Mouse (Mus musculus) left cerebral cortex, adult 18-20 months (tissue): ENCODE measurements around the gene Cox14. TPM values are rescaled to one million over a fixed set of nuclear protein-coding genes. Genes with fewer than 3 reads are reported as not detected.

Source experiments
- DNase-seq, 2 experiments: peaks; one replicate each; pipeline ENCODE4 v3.0.0; 2021 to 2022; ENCODE audit warnings: low spot score in 2 of 2, mixed read lengths in 1 of 2
- total RNA-seq, 2 experiments: library from RNA; stranded (reverse); gene quantifications; 2 replicates each; pipeline ENCODE4 v1.2.3; 2021

Cox14 gene
- total RNA-seq, 2 experiments from 2014 or later, result 126 TPM

DNA sequence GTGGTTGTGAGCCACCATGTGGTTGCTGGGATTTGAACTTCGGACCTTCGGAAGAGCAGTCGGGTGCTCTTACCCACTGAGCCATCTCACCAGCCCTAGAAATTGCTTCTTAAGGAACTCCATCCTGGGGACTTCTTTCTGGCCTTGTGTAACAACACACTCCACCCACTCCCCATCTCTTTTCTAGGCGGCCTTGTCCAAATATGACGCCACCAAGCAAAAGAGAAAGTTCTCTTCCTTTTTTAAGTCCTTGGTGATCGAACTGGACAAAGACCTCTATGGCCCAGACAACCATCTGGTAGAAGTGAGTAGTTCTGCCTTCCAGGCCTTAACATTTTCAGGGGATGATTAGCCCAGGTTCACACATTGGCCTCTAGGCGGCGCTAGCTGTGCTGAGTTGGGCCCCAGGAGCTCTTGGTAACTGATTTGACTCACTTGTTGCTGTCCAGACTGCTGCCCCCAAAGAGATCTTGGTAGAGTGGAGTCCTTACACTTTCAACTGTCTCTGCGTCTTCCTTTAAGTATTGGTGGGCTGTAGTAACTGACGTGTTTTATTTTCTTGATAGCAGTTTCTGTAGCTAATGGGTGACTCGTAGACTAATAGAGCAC, 19.9 kb upstream of the Cox14 start, which contains the start of gene Gm17349:
Gm17349 (minus strand) TSS at position 51 of the 609 bp plus-strand sequence.
- peak; percentile 53 to 65 for DNase-seq

DNA sequence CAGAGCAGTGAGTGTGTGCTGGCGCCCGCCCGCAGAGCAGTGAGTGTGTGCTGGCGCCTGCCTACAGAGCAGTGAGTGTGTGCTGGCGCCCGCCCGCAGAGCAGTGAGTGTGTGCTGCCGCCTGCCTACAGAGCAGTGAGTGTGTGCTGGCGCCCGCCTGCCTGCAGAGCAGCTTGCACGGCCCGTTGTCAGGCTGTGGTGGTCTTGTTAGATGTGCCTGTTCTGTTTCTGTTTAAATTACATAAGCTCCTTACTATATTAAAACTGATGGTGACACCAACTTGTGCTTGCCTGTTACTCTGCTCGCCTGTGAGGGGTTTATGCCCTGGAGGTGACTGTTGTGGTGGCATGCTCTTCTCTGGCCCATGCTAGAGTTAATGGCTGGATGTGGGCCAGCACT, 17.2 kb upstream of the Cox14 start:
- DNase-seq, result no peak

DNA sequence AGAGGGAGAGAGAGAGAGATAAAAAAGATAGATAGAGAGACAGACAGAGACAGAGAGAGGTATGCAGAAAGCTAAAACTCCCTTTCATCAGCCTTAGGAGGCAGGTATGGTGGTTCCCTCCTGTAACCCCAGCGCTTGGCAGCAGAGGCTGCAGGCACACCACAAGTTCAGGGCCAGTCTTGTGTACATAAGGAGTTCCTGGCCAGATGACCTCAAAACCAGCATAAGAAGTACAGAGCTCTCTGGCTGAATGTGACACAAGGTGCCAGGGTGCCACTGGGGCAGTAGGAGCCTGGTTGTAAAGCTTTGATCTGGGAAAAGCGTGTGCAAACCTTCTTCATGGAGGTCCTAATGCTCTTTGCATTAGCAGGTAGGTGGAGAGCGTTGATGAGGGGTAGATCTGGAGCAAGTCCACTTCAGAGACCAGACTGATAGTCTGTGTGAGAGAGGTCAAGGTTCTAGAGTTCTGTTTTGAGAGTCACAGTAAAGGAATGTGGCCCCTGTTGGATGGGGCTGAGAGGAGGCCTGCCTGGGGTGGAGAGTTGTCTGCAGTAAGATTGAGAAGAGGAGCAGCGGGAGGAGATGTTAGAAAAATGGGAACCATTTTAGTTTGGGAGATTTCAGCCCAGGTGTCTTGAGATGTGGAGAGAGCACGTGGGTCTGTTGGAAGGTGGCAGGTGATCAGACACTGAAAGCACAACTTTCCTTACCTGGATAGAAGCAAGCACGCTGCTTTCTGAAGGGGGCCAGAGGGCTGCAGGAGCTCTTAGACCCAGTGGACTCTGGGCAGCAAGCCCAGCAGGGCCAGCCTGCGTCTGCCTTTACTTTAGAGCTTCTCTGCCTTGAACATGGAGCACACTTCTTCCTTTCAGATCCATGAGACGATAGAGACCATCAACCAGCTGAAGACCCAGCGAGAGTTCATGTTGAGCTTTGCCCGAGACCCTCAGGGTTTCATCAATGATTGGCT, 14.9 kb upstream of the Cox14 start:
- DNase-seq, result no peak

DNA sequence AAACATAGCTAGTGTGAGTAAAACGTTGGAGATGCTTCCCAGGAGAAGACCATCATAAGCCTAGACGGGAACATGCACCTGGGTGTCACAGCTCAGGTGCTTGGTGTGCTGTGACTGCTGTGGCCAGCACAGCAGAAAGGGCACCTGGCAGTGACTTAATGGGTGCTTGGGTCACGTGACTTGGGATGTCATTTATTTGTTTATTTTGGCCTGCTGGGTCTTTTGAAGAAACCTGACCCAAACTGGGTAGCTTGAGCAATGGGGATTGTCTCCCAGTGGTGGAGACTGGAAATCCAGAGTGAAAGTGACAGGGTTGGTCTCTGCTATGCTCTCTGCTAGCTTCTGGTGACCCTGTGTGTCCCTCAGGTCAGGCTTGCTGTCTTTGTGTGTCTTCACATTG, 13.9 kb upstream of the Cox14 start:
- no peak for DNase-seq

DNA sequence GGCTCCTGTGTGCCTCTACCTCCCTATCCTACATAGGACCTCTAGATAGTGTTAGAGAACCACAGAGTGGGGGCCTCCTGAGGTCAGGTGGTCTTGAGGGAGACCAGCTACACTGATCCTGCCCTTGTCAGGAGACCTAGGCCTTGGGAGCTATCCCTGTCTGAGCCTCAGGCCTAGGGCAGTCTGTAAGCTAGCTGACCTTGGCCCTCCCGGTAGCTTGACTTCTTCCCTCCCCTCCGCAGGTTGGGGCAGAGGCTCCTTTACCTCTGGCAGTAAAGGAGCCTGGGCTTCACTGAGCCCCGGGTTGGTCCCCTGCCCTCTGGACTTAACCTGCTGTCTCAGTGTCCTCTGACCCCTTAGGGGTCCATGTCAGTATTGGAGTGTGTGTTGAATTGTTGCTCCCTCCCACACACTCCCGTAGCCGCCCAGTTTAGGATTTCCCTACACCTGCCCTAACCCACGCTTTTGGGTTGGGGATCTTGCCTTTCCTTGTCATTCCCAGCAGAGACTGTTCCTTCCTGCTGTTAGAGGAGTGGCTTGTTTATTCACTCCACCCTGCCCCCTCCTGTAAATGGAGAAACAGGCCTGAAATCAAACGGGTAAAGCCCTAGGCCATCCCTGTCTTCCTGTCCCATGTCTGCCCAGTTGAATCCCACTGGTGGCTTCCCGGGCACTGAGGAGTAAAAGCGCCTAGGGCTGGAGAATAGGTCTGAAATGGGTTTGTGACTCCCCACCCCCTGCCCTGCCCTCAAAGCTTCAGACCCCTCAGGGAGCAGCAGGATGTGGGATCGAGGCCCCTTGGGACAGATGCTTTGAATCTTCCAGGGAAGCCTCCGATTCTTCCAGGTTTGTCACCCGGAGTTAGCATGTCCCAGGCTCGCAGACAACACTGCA, 12.5 kb upstream of the Cox14 start:
- no peak for DNase-seq

DNA sequence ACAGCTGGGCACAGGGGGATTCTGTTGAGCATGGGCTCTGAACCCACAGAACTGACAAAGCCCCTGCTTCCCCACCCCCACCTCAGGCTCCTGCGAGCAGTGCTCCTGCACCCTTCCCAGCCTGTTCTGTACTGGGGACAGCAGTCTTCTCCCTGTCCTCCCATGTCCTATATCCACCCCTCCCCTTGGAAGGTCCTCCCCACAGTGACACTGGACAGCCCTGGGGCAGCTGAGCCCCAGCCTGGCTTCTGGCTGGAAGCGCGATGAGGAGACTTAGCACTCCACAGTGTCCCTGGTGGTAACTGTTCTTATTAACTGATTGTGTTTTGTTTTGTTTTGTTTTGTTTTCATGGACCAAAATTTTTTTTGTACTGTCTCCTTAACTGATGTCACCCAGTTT, 11.8 kb upstream of the Cox14 start:
- no peak for DNase-seq

DNA sequence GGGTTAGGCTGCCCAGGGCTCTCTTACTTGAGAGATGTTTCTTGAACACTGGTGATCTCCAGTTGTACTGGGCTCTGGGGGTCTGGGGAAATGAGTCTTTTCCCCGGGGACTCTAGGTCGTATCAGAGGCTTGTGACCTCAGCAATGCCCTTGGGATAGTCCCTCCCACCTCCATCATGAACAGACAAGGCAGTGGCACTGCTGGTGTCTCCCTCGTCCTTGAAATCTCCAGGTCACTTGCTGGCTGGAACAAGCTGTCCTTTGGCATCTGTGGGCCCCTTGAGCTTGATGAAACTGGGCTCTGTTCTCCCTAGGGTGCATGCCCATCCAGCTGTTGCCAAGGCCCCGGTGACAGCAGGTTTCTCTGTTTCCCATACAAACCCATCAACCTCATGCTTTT, 11.2 kb upstream of the Cox14 start:
- DNase-seq, result no peak

DNA sequence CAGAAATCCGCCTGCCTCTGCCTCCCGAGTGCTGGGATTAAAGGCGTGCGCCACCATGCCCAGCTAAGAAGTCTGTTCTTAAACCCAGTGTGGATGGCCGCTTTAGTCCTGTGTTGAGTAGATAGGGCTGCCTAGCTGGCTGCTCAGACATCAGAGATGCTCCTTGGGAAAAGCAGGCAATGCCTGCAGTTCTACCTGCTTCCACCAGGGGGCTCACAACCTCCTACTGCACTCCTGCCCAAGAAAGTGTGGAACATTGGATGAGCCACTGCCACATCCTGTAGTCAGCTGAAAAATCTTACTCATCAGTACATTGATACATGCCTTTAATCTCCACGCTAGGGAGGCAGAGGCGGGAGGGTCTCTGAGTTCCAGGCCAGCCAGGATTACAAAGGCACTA, 10.6 kb upstream of the Cox14 start:
- peak; percentile 88 to 89 for DNase-seq

DNA sequence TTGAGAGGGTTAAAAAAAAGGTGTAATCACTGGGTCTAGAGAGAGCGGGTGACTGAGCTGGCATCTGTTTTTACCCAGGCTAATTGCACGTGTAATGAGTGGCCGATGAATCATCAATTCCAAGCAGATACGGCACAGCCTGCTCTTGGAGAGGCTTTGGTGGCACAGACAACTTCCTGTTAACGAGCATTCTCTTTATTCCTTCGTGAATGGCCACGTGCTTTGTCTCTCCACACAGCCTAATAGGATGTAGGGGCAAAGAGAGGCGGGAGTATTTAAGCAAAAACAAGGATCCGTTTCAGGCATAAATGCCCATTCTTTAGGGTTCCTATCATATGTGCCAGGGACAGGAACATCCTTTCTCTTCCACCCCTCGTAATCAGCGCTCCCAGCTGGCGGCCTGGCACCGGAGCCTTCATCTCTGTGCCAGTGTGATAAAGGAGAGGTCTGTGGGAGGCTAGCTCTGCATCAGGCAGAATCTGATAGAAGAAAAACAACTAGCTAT, 10.0 kb upstream of the Cox14 start:
- DNase-seq, result peak; percentile 70 to 72

DNA sequence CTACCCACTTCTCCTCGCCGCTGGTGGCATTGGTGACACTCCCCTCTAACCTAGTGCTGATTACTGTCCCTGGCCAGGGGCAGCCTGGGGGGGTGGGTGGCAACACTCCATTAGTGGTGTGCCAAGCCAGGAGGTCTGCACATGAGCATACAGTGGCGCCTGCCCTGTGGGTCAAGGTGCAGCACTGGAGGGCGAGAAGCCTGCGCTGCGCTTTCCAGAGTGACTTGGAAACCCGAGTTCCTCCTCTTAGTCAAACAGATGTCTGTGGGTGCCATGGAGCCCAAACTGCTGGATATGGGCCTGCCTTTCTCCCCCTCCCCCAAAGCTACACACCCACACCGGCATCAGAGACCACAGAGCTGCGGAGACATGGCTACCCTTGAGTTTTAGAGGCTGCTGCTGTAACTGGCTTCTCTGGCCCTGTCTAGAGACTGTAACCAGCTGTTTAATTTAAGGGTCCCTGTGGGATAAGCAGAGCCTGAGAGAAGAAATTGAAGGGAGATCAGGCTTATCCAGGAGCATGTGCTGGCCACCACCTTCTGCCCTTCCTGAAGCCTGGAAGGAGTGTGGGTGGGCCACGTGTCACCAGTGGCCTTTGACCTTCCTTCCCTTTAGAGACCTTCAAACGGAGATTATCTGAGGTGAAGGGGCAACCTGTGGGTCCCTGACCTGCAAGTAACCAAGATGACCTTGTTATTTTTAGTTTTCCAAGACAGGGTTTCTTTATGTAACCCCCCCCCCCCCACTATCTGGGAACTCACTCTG, 9.3 kb upstream of the Cox14 start:
- no peak for DNase-seq

DNA sequence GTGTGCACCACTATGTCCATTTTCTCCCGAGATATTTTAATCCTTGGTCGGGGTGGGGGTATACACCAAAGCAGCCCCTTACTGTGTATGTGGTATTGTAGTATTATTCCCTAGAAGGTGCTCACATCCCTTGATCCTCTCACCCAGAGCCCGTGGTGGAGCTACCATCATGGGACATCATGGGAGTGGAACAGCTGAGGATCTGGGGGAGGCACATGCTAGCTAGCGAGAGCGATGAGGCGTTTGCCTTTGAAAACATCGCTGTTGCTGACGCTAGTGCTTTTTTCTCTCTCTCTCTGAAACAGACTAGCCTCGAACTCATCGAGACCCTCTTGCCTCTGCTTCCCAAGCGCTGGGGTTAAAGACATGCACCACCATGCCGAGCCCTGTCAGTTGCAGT, 8.6 kb upstream of the Cox14 start:
- peak in 1 of 2 experiments; percentile 52 for DNase-seq

DNA sequence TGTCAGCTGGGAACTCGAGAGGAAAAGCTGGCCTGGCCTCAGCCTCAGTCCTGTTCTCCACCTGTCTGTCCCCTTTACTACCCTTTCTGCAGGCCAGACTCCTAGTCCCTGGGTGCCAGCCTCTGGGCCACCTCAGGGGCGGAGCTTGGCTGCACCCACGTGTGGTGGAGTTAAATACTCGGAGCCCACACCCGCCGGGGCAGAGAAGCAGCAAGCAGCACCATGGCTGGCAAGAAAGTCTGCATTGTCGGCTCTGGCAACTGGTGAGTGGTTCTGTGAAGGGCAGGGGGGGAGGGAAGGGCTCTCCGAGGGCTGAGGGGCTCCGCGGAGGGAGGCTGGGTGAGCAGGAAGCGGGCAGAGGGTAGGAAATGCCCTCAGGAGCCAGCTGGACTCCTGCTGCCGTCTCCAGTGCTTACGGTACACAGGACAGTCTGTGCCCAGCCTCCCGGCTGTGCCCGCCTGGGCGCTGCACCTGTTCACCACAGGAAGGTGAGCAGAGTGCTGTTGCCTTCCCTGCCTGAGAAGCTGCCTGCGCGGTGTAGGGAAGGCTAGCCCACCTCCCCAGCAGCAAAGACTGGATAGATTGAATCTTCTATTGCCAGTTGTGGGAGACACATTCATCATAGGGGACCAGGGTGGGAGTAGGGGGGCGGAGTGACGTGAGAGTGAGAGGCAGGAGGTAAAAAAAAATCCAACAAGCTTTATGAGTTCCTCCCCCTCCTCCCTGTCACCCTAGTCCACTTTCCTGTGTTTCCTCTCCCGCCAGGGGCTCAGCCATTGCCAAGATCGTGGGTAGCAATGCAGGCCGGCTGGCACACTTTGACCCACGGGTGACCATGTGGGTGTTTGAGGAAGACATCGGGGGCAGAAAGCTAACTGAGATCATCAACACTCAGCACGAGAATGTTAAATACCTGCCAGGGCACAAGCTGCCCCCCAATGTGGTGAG, 7.8 kb upstream of the Cox14 start, which contains the start of gene Gpd1:
Gpd1 (plus strand) TSS at position 130 of the 949 bp plus-strand sequence.
- peak; percentile 70 to 83 for DNase-seq

DNA sequence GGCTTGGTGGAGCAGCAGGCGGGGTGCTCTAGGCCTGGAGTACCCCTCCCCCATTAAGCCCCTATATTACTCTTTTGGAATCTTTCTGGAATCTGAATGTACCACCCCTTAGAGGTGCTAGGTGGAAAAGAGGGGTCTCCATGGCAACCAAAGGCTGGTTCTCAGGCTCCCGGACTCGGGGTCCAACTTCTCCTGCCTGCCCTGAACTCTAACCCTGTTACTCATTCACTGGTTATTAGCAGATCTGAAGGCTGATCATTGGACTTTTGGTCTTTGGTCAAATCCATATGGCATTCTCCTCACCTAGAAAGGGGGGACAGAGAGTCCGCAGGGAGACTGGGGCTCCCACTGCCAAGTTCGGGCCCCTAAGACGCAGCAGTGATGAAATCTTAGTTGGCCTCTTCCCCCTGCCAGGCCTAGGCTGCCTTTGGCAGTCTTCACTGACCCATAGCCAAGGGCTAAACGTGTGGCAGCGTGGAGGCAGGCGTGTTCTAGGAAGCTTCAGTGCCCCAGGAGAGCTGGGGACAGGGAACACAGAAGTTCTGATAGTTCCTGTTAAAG, 6.9 kb upstream of the Cox14 start:
- no peak for DNase-seq

DNA sequence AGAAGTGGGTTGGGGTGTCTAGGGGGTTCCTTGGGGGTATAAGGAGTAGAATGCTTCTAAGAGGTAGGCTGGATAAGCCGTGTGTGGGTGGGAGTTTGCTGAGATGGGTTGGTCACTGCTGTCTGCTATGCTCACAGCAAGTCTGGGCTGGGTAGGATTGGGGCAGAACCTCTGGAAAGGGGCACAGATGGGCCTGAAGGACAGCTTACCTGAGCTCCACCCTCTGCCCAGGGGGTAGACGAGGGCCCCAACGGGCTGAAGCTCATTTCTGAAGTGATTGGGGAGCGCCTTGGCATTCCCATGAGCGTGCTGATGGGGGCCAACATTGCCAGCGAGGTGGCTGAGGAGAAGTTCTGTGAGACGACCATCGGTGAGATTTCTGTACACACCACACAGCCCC, 5.6 kb upstream of the Cox14 start:
- DNase-seq, result no peak

DNA sequence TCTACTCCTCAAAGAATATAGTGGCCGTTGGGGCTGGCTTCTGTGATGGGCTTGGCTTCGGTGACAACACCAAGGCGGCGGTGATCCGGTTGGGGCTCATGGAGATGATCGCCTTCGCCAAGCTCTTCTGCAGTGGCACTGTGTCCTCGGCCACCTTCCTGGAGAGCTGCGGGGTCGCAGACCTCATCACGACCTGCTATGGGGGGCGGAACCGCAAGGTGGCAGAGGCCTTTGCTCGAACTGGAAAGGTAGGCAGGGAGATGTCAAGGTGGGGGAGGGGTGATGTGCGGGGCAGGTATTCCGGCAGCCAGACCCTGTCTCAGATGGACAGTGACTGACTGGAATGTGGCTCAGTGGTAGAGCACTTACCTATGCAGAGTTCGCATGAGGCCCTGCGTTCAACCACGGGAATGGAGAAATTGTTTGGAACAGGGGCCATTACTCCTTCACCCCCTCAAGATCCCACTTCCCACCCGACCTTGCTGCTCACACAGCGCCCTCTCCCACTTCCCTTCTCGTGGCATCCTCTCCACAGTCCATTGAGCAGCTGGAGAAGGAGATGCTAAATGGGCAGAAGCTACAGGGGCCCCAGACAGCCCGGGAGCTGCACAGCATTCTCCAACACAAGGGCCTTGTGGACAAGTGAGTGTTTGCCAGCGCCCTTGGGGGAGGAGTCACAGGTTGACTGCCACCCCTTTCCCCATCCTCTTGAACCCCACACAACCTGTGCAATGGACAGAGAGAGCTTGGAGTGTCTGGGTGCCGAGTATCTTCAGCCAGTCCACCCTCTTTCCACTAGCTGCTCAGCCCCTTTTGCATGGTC, 3.3 kb upstream of the Cox14 start:
- DNase-seq, result no peak

DNA sequence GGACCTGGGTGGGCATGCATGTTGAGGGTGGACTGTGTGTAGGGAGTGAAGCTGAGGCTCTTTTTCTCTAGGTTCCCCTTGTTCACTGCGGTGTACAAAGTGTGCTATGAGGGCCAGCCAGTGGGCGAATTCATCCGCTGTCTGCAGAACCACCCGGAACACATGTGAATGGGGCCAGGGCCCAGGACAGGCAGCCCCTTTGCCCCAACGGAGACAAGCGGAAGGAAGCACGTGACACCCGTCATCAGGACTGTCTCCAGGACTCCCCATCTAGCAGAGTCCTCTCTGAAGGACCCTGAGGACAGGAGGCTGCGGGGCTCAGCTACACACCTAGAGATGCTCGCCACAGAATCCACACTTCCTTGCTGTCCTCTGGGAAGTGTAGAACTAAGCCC, 2.3 kb upstream of the Cox14 start:
- no peak for DNase-seq

DNA sequence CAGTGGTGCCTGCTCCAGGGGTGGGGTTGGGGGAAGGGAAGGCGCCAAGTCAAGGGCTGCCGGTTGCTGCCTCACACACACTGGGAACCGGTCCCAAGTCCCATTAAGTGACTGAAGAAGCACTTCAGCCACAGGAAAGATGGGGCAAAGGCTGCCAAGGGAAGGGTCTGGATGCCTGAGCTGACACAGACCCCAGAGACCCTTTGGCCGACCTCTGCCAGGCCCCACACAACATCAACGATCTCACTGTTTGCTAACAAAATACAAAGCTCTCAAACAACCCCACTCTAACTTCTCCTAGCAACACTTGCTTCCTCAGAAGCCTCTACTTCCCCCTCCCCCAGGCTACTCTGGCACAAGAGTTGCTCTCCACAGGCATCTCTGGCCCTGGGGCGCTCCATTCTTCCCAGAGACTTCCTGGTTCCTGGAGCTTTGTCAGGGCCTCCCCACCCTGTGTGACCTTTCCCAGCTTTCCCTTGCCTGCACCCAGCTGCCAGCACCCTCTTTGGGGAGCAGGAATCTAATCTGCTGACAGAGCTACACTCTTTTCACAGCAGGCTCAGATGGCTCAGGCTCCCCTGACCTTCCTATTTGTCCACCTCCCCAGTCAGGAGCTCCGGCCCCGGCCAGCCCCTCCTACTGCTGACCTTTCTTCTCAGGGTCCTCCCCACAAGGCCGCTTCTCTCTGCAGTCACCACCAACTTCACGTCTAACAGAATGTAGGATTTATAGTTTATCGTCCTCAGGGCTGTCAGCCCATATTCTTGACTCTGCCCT, 1.7 kb upstream of the Cox14 start:
- DNase-seq, result no peak
